Mouse (Mus musculus): Measurements from ENCODE around the gene Nr6a1. TPM values are rescaled to one million over a fixed set of nuclear protein-coding genes. Genes with fewer than 3 reads are reported as not detected.
A peak's percentile ranks its signal among the peaks of the same experiment; 100 is the strongest.

Nr6a1 gene
- polyA plus RNA-seq, 1 experiment from 2014 or later, result 4.4 TPM

- ATAC-seq (ENCODE audit: low FRiP score), result no peak
- Histone ChIP-seq H3K4me3 (ENCODE audit: low read depth, low read length) (no peak overlapping the region), H3K9ac (ENCODE audit: low read length) (no peak overlapping the region), H3K4me2 (no peak overlapping the region), H3K4me1 (ENCODE audit: control insufficient read depth, insufficient read depth, low read length) (no peaks in the 10 kb centered on the region), H3K27ac (ENCODE audit: low read depth, low read length) (no peak overlapping the region), H3K9me3 (ENCODE audit: control insufficient read depth, low read length) (no peaks in the 10 kb centered on the region), H3K27me3 (ENCODE audit: control insufficient read depth, insufficient read depth, low read length) (no peaks in the 10 kb centered on the region), H3K36me3 (ENCODE audit: control insufficient read depth, insufficient read depth, low read length) (no peaks in the 10 kb centered on the region)
- WGBS, result 93% methylated on average over 4 of the region's 4 CpGs
- DNase-seq (ENCODE audit: low spot score, missing footprints), result no peak
These were observed 160.1 kb downstream of the Nr6a1 start for GRCm38 (mm10) chr2:38767177-38767931.

- peak; percentile 38; the same call in 1 of the 2 replicates for ATAC-seq (ENCODE audit: low FRiP score)
- H3K4me2 ChIP-seq, result no peak overlapping the region
- H3K27me3 ChIP-seq (ENCODE audit: control insufficient read depth, insufficient read depth, low read length), result no peaks in the 10 kb centered on the region
- H3K36me3 ChIP-seq (ENCODE audit: control insufficient read depth, insufficient read depth, low read length), result no peaks in the 10 kb centered on the region
- H3K9me3 ChIP-seq (ENCODE audit: control insufficient read depth, low read length), result no peaks in the 10 kb centered on the region
- no peak overlapping the region for H3K27ac ChIP-seq (ENCODE audit: low read depth, low read length)
- no peak for DNase-seq (ENCODE audit: low spot score, missing footprints)
- H3K4me1 ChIP-seq (ENCODE audit: control insufficient read depth, insufficient read depth, low read length), result peaks cover 4% of the 10 kb centered on the region
- H3K9ac ChIP-seq (ENCODE audit: low read length), result no peak overlapping the region
- H3K4me3 ChIP-seq (ENCODE audit: low read depth, low read length), result no peak overlapping the region
- WGBS, result 84% methylated on average over 3 of the region's 3 CpGs
These were observed 187.6 kb downstream of the Nr6a1 start for GRCm38 (mm10) chr2:38739847-38740246.

GRCm38 (mm10) chr2:38739410-38739809 lies 188.1 kb downstream of the Nr6a1 start:
- no peak overlapping the region for H3K4me2 ChIP-seq
- H3K4me1 ChIP-seq (ENCODE audit: control insufficient read depth, insufficient read depth, low read length), result peaks cover 4% of the 10 kb centered on the region
- no peaks in the 10 kb centered on the region for H3K27me3 ChIP-seq (ENCODE audit: control insufficient read depth, insufficient read depth, low read length)
- H3K4me3 ChIP-seq (ENCODE audit: low read depth, low read length), result no peak overlapping the region
- WGBS, result 23% methylated on average over 7 of the region's 7 CpGs
- no peak overlapping the region for H3K27ac ChIP-seq (ENCODE audit: low read depth, low read length)
- no peaks in the 10 kb centered on the region for H3K9me3 ChIP-seq (ENCODE audit: control insufficient read depth, low read length)
- H3K9ac ChIP-seq (ENCODE audit: low read length), result no peak overlapping the region
- peak; percentile 71 for ATAC-seq (ENCODE audit: low FRiP score)
- H3K36me3 ChIP-seq (ENCODE audit: control insufficient read depth, insufficient read depth, low read length), result no peaks in the 10 kb centered on the region
- DNase-seq (ENCODE audit: low spot score, missing footprints), result peak; percentile 92

GRCm38 (mm10) chr2:38738601-38739301 lies 188.7 kb downstream of the Nr6a1 start:
- no peak overlapping the region for H3K4me3 ChIP-seq (ENCODE audit: low read depth, low read length)
- no peak overlapping the region for H3K27ac ChIP-seq (ENCODE audit: low read depth, low read length)
- WGBS, result 60% methylated on average over 14 of the region's 14 CpGs
- H3K4me1 ChIP-seq (ENCODE audit: control insufficient read depth, insufficient read depth, low read length), result peaks cover 4% of the 10 kb centered on the region
- DNase-seq (ENCODE audit: low spot score, missing footprints) (no peak), ATAC-seq (ENCODE audit: low FRiP score) (peak; percentile 42; the same call in 1 of the 2 replicates)
- H3K9ac ChIP-seq (ENCODE audit: low read length), result peak overlapping the region; percentile 10; the same call in 1 of the 2 replicates
- no peaks in the 10 kb centered on the region for H3K27me3 ChIP-seq (ENCODE audit: control insufficient read depth, insufficient read depth, low read length)
- H3K9me3 ChIP-seq (ENCODE audit: control insufficient read depth, low read length), result no peaks in the 10 kb centered on the region
- no peak overlapping the region for H3K4me2 ChIP-seq
- no peaks in the 10 kb centered on the region; the same call in 1 of the 2 replicates for H3K36me3 ChIP-seq (ENCODE audit: control insufficient read depth, insufficient read depth, low read length)

- DNase-seq (ENCODE audit: low spot score, missing footprints) (no peak), ATAC-seq (ENCODE audit: low FRiP score) (no peak)
- Histone ChIP-seq H3K27me3 (ENCODE audit: control insufficient read depth, insufficient read depth, low read length) (no peaks in the 10 kb centered on the region), H3K4me3 (ENCODE audit: low read depth, low read length) (no peak overlapping the region), H3K9me3 (ENCODE audit: control insufficient read depth, low read length) (no peaks in the 10 kb centered on the region), H3K4me1 (ENCODE audit: control insufficient read depth, insufficient read depth, low read length) (peaks cover 4% of the 10 kb centered on the region), H3K36me3 (ENCODE audit: control insufficient read depth, insufficient read depth, low read length) (no peaks in the 10 kb centered on the region; the same call in 1 of the 2 replicates), H3K27ac (ENCODE audit: low read depth, low read length) (no peak overlapping the region), H3K9ac (ENCODE audit: low read length) (no peak overlapping the region), H3K4me2 (no peak overlapping the region)
These were observed 191.7 kb downstream of the Nr6a1 start for GRCm38 (mm10) chr2:38735740-38736139.

GRCm38 (mm10) chr2:38734721-38735120 lies 192.8 kb downstream of the Nr6a1 start:
- no peak overlapping the region for H3K4me3 ChIP-seq (ENCODE audit: low read depth, low read length)
- H3K36me3 ChIP-seq (ENCODE audit: control insufficient read depth, insufficient read depth, low read length), result no peaks in the 10 kb centered on the region; the same call in 1 of the 2 replicates
- no peaks in the 10 kb centered on the region for H3K27me3 ChIP-seq (ENCODE audit: control insufficient read depth, insufficient read depth, low read length)
- no peak overlapping the region for H3K27ac ChIP-seq (ENCODE audit: low read depth, low read length)
- DNase-seq (ENCODE audit: low spot score, missing footprints) (no peak), ATAC-seq (ENCODE audit: low FRiP score) (no peak)
- WGBS, result 88% methylated on average over 5 of the region's 5 CpGs
- H3K9me3 ChIP-seq (ENCODE audit: control insufficient read depth, low read length), result no peaks in the 10 kb centered on the region
- H3K4me2 ChIP-seq, result no peak overlapping the region
- peaks cover 4% of the 10 kb centered on the region for H3K4me1 ChIP-seq (ENCODE audit: control insufficient read depth, insufficient read depth, low read length)
- H3K9ac ChIP-seq (ENCODE audit: low read length), result no peak overlapping the region

- no peak overlapping the region for H3K27ac ChIP-seq (ENCODE audit: low read depth, low read length)
- H3K4me1 ChIP-seq (ENCODE audit: control insufficient read depth, insufficient read depth, low read length), result 0 out of 2 replicates have a peak, but pooled peaks cover 1% of the 10 kb centered on the region
- no peaks in the 10 kb centered on the region for H3K9me3 ChIP-seq (ENCODE audit: control insufficient read depth, low read length)
- DNase-seq (ENCODE audit: low spot score, missing footprints) (no peak), ATAC-seq (ENCODE audit: low FRiP score) (no peak)
- H3K27me3 ChIP-seq (ENCODE audit: control insufficient read depth, insufficient read depth, low read length), result no peaks in the 10 kb centered on the region
- H3K9ac ChIP-seq (ENCODE audit: low read length), result no peak overlapping the region
- H3K36me3 ChIP-seq (ENCODE audit: control insufficient read depth, insufficient read depth, low read length), result no peaks in the 10 kb centered on the region; the same call in 1 of the 2 replicates
- 97% methylated on average over 6 of the region's 6 CpGs for WGBS
- no peak overlapping the region for H3K4me3 ChIP-seq (ENCODE audit: low read depth, low read length)
- H3K4me2 ChIP-seq, result no peak overlapping the region
These were observed 197.1 kb downstream of the Nr6a1 start for GRCm38 (mm10) chr2:38730331-38730827.

GRCm38 (mm10) chr2:38725427-38725826 lies 202.1 kb downstream of the Nr6a1 start:
- WGBS, result 58% methylated on average over 3 of the region's 3 CpGs
- Histone ChIP-seq H3K27me3 (ENCODE audit: control insufficient read depth, insufficient read depth, low read length) (no peaks in the 10 kb centered on the region), H3K36me3 (ENCODE audit: control insufficient read depth, insufficient read depth, low read length) (no peaks in the 10 kb centered on the region), H3K4me3 (ENCODE audit: low read depth, low read length) (no peak overlapping the region), H3K4me2 (no peak overlapping the region), H3K4me1 (ENCODE audit: control insufficient read depth, insufficient read depth, low read length) (0 out of 2 replicates have a peak, but pooled peaks cover 2% of the 10 kb centered on the region), H3K9me3 (ENCODE audit: control insufficient read depth, low read length) (no peaks in the 10 kb centered on the region), H3K9ac (ENCODE audit: low read length) (no peak overlapping the region), H3K27ac (ENCODE audit: low read depth, low read length) (no peak overlapping the region)
- no peak for ATAC-seq (ENCODE audit: low FRiP score)
- DNase-seq (ENCODE audit: low spot score, missing footprints), result no peak

GRCm38 (mm10) chr2:38723378-38723777 lies 204.1 kb downstream of the Nr6a1 start:
- Histone ChIP-seq H3K4me2 (no peak overlapping the region), H3K4me3 (ENCODE audit: low read depth, low read length) (no peak overlapping the region), H3K27ac (ENCODE audit: low read depth, low read length) (no peak overlapping the region), H3K9me3 (ENCODE audit: control insufficient read depth, low read length) (no peaks in the 10 kb centered on the region), H3K27me3 (ENCODE audit: control insufficient read depth, insufficient read depth, low read length) (no peaks in the 10 kb centered on the region), H3K4me1 (ENCODE audit: control insufficient read depth, insufficient read depth, low read length) (0 out of 2 replicates have a peak, but pooled peaks cover 2% of the 10 kb centered on the region), H3K36me3 (ENCODE audit: control insufficient read depth, insufficient read depth, low read length) (no peaks in the 10 kb centered on the region), H3K9ac (ENCODE audit: low read length) (no peak overlapping the region)
- WGBS, result 85% methylated on average over 4 of the region's 4 CpGs
- DNase-seq (ENCODE audit: low spot score, missing footprints) (no peak), ATAC-seq (ENCODE audit: low FRiP score) (no peak)

Measured in midbrain, embryonic 11.5 days (tissue).